ENCODE assay signal across 8 mouse cellular contexts in genomic region chr7:45570103-45570741, GRCm38 (mm10). TPM values are rescaled to one million over a fixed set of nuclear protein-coding genes. Genes with fewer than 3 reads are reported as not detected.
DNase-seq lines count a peak whose midpoint lies in the region; ATAC-seq lines count a peak whose summit lies in the region.

TSS of gene Bcat2 (plus strand) at chr7:45570153.

- DNase-seq in adrenal gland, adult 2 months, result peak; percentile 91
- DNase-seq in embryo, embryonic 11 days, result peak; percentile 88
- peak; percentile 73 for DNase-seq in gastrocnemius, postnatal 25 days
- peak; percentile 41 to 68 for DNase-seq in left cerebral cortex, adult 8-10 months (ENCODE audit: low spot score in 2 of 2)
- peak; percentile 60 to 66 for DNase-seq in right cerebral cortex, adult 2 months (ENCODE audit: low spot score in 2 of 2)
- DNase-seq in urinary bladder, postnatal 25 days (ENCODE audit: low spot score), result peak; percentile 64

- peak; percentile 67 for ATAC-seq in inflammation-experienced regulatory T-cells, adult 6 months
- ATAC-seq in megakaryocyte, adult 5-6 weeks (ENCODE audit: poor library complexity, severe bottlenecking), result peak; percentile 78

RNA-seq across cellular contexts. Expression of gene Bcat2, which starts in this region (rescaled TPM):
- total RNA-seq in adrenal gland, adult 2 months (2021), result 100 to 1,000 TPM; 213 to 292 TPM
- 166 and 170 TPM in 2 replicates for polyA plus RNA-seq in adrenal gland, adult 2 months (2012; rRNA removed)
- total RNA-seq in gastrocnemius, postnatal 25 days (2021), result 10 to 100 TPM; 56.3 to 63.9 TPM
- polyA plus RNA-seq in inflammation-experienced regulatory T-cells, adult 6 months (2017; shearing (Covaris generic)), result 10 to 100 TPM; 33.2 to 54.7 (median 51.4) TPM
- 10 to 100 TPM; 19.3 to 21.1 (median 19.9) TPM for total RNA-seq in left cerebral cortex, adult 8-10 months (2022)
- 24.6 and 26.6 TPM in 2 replicates for total RNA-seq in megakaryocyte, adult 5-6 weeks (2015)
- 16.7 and 24.1 TPM in 2 replicates for total RNA-seq in megakaryocyte, adult 5-6 weeks (2017)

Comparison
In these comparisons a context has a peak if more than half of its experiments do, and no peak if none do; other contexts are left out.
1. Peak in every context shown above with its lines: DNase-seq and ATAC-seq.